Mouse (Mus musculus): ENCODE data around the gene Fndc1.

- TF ChIP-seq RCOR1 (conservative IDR thresholded peaks at IDR 0.05; ENCODE audit: low read depth, low read length) (no peak), JUND (conservative IDR thresholded peaks at IDR 0.05; ENCODE audit: low read depth, low read length) (no peak), EP300 (IDR thresholded peaks at IDR 0.05; ENCODE audit: low read length) (no peak), NRF1 (IDR thresholded peaks at IDR 0.05; ENCODE audit: low read depth, low read length) (no peak), ZC3H11A (IDR thresholded peaks at IDR 0.05; ENCODE audit: low read depth, low read length) (no peak), CTCF (conservative IDR thresholded peaks at IDR 0.05 in 1 of 2, IDR thresholded peaks at IDR 0.05 in 1 of 2; ENCODE audit: low read depth in 2 of 2, low read length in 2 of 2) (no peak), USF1 (IDR thresholded peaks at IDR 0.05; ENCODE audit: low read depth, low read length) (no peak), POLR2A (IDR thresholded peaks at IDR 0.05; ENCODE audit: low read depth, low read length) (no peak), CHD2 (IDR thresholded peaks at IDR 0.05; ENCODE audit: low read length) (no peak), MYC (IDR thresholded peaks at IDR 0.05; ENCODE audit: low read depth, low read length) (no peak), CHD1 (IDR thresholded peaks at IDR 0.05; ENCODE audit: low read depth, low read length) (no peak)
Observed at GRCm38 (mm10) chr17:7816602-7817001, 10.5 kb downstream of the Fndc1 start.
